Comparison of ENCODE assay signal across 8 mouse cellular contexts in genomic region chr16:35139873-35140619, GRCm38 (mm10). TPM values are rescaled to one million over a fixed set of nuclear protein-coding genes. Genes with fewer than 3 reads are reported as not detected.
DNase-seq lines count a peak whose midpoint lies in the region; ATAC-seq lines count a peak whose summit lies in the region.

No protein-coding gene starts in this region.

- no peak for DNase-seq in liver
- DNase-seq in embryo, embryonic 11 days: peak; percentile 58
- no peak for DNase-seq in hindbrain, embryonic 14.5 days (ENCODE audit: low spot score)
- DNase-seq in retina, embryonic 14.5 days (ENCODE audit: low spot score): peak; percentile 56
- no peak for DNase-seq in left cerebral cortex, adult 18-20 months (ENCODE audit: low spot score in 2 of 2)
- no peak for DNase-seq in kidney, adult 18-20 months

- H3K4me1 ChIP-seq in liver, embryonic 16.5 days (ENCODE audit: control insufficient read depth, low read depth, low read length): no peaks in the 10 kb centered on the region
- H3K4me1 ChIP-seq in hindbrain, embryonic 14.5 days (replicated peaks; ENCODE audit: control insufficient read depth, insufficient read depth, low read length): peaks cover 12% of the 10 kb centered on the region

- WGBS in liver, embryonic 16.5 days (ENCODE audit: insufficient replicate concordance): 32% methylated on average over 11 of the region's 11 CpGs
- 19% methylated on average over 11 of the region's 11 CpGs for WGBS in hindbrain, embryonic 14.5 days

- no peak overlapping the region for H3K4me2 ChIP-seq in liver, embryonic 16.5 days (ENCODE audit: low read depth, low read length)
- H3K4me2 ChIP-seq in hindbrain, embryonic 14.5 days (replicated peaks): peak overlapping the region; percentile 19; the same call in 1 of the 2 replicates

- no peak overlapping the region for H3K4me3 ChIP-seq in liver, embryonic 16.5 days (ENCODE audit: low read depth, low read length)
- H3K4me3 ChIP-seq in hindbrain, embryonic 14.5 days (replicated peaks; ENCODE audit: low read length): no peak overlapping the region

- no peak overlapping the region for H3K27ac ChIP-seq in liver, embryonic 16.5 days (ENCODE audit: low read length)
- no peak overlapping the region for H3K27ac ChIP-seq in hindbrain, embryonic 14.5 days

- 0 out of 2 replicates have a peak, but pooled peaks have one; percentile 32 for ATAC-seq in liver, embryonic 16.5 days (ENCODE audit: low read depth)
- ATAC-seq in hindbrain, embryonic 14.5 days (ENCODE audit: low FRiP score): peak; percentile 79
- ATAC-seq in erythroblast, adult 5-6 weeks (replicated peaks; ENCODE audit: low FRiP score, poor library complexity, severe bottlenecking): no peak

- no peaks in the 10 kb centered on the region for H3K27me3 ChIP-seq in liver, embryonic 16.5 days (ENCODE audit: control insufficient read depth, insufficient read depth, low read depth, low read length)
- no peaks in the 10 kb centered on the region for H3K27me3 ChIP-seq in hindbrain, embryonic 14.5 days (ENCODE audit: control insufficient read depth, insufficient read depth, low read length)

- no peaks in the 10 kb centered on the region for H3K36me3 ChIP-seq in liver, embryonic 16.5 days (ENCODE audit: control insufficient read depth, insufficient read depth)
- no peaks in the 10 kb centered on the region for H3K36me3 ChIP-seq in hindbrain, embryonic 14.5 days (replicated peaks; ENCODE audit: control insufficient read depth, insufficient read depth)

- H3K9ac ChIP-seq in liver, embryonic 16.5 days (ENCODE audit: low read depth, low read length): no peak overlapping the region
- H3K9ac ChIP-seq in hindbrain, embryonic 14.5 days: no peak overlapping the region

- H3K9me3 ChIP-seq in liver, embryonic 16.5 days (replicated peaks; ENCODE audit: control insufficient read depth, low read length): no peaks in the 10 kb centered on the region
- H3K9me3 ChIP-seq in hindbrain, embryonic 14.5 days (ENCODE audit: control insufficient read depth, low read length): no peaks in the 10 kb centered on the region

RNA-seq across cellular contexts. Expression of gene Adcy5, which starts 14.6 kb away (rescaled TPM):
- polyA plus RNA-seq in liver, embryonic 16.5 days (2015; fragmentation: Nextera tagmentation; extraction: Ambion mirVana): 0.18 and 0.22 TPM in 2 replicates
- polyA plus RNA-seq in hindbrain, embryonic 14.5 days (2014; fragmentation: Nextera tagmentation; extraction: Ambion mirVana): 7.9 and 9.0 TPM in 2 replicates
- 100 to 1,000 TPM; 122 to 142 TPM for total RNA-seq in left cerebral cortex, adult 18-20 months (2021)
- not detected in 2 replicates for total RNA-seq in erythroblast, adult 5-6 weeks (2015; ENCODE audit: low replicate concordance)
- total RNA-seq in erythroblast, adult 5-6 weeks (2017; ENCODE audit: low replicate concordance): under 0.01 TPM in 1 of 2 replicates, not detected in the other

Comparison
In these comparisons a context has a peak if more than half of its experiments do, and no peak if none do; other contexts are left out.
1. DNase-seq: peak in embryo, embryonic 11 days (single experiment) and retina, embryonic 14.5 days (single experiment); none in liver (single experiment), hindbrain, embryonic 14.5 days (single experiment), left cerebral cortex, adult 18-20 months (0 of 2) and kidney, adult 18-20 months (single experiment).
2. RNA of gene Adcy5, which starts 14.6 kb away (total RNA-seq): 122 to 142 TPM in left cerebral cortex, adult 18-20 months; under 0.01 TPM in erythroblast, adult 5-6 weeks; every median in the first group is over 100 times any median in the second.